Mouse (Mus musculus): Measurements from ENCODE around the gene B4galnt4. TPM values are rescaled to one million over a fixed set of nuclear protein-coding genes. Genes with fewer than 3 reads are reported as not detected.
"Not testable (repeated sequence)": the region's sequence is repeated elsewhere in the genome, so short reads cannot be mapped to it uniquely, and the experiment has no call there.

Gene B4galnt4
- 15.8 and 22.3 TPM in 2 replicates for polyA plus RNA-seq (2012; rRNA removed)

GRCm38 (mm10) chr7:141060426-141061242 is at the start of gene B4galnt4:
Gene B4galnt4 (plus strand): TSS chr7:141061104.
- no peak for DNase-seq (ENCODE audit: low read depth, low spot score)
- WGBS = 1% methylated on average over 65 of the region's 72 CpGs

GRCm38 (mm10) chr7:141011238-141011770 is 49.6 kb upstream of the B4galnt4 start:
- DNase-seq (ENCODE audit: low read depth, low spot score) = no peak
- 83% methylated on average over 7 of the region's 7 CpGs for WGBS

- 73% methylated on average over 10 of the region's 10 CpGs for WGBS
- DNase-seq (ENCODE audit: low read depth, low spot score) = no peak
Observed at GRCm38 (mm10) chr7:141016707-141017697, 43.9 kb upstream of the B4galnt4 start.

- not testable (repeated sequence) for DNase-seq (ENCODE audit: low read depth, low spot score)
- 83% methylated on average over 1 of the region's 1 CpGs for WGBS
Observed at GRCm38 (mm10) chr7:141017824-141018223, 43.1 kb upstream of the B4galnt4 start, which contains the start of gene Ifitm6. Gene Ifitm6 (minus strand): TSS chr7:141017924.

- DNase-seq (ENCODE audit: low read depth, low spot score) = no peak
- 94% methylated on average over 5 of the region's 5 CpGs for WGBS
Observed at GRCm38 (mm10) chr7:141019028-141019427, 41.9 kb upstream of the B4galnt4 start.

- no peak for DNase-seq (ENCODE audit: low read depth, low spot score)
- 79% methylated on average over 14 of the region's 14 CpGs for WGBS
Observed at GRCm38 (mm10) chr7:141021489-141022449, 39.1 kb upstream of the B4galnt4 start.

- WGBS = 62% methylated on average over 6 of the region's 6 CpGs
Observed at GRCm38 (mm10) chr7:141024865-141025838, 35.8 kb upstream of the B4galnt4 start.

GRCm38 (mm10) chr7:141026097-141026739 is 34.7 kb upstream of the B4galnt4 start:
- 40% methylated on average over 6 of the region's 6 CpGs for WGBS
- no peak for DNase-seq (ENCODE audit: low read depth, low spot score)

More at GRCm38 (mm10) chr7:141024865-141025838, 35.8 kb upstream of the B4galnt4 start:
- no peak for DNase-seq (ENCODE audit: low read depth, low spot score)

- DNase-seq (ENCODE audit: low read depth, low spot score) = no peak
- 64% methylated on average over 5 of the region's 5 CpGs for WGBS
Observed at GRCm38 (mm10) chr7:141026740-141027098, 34.2 kb upstream of the B4galnt4 start.

- DNase-seq (ENCODE audit: low read depth, low spot score) = no peak
- WGBS = 97% methylated on average over 2 of the region's 2 CpGs
Observed at GRCm38 (mm10) chr7:141028831-141029230, 32.1 kb upstream of the B4galnt4 start, which contains the start of gene Gm17387. Gene Gm17387 (plus strand): TSS chr7:141029131.

GRCm38 (mm10) chr7:141030390-141030789 is 30.5 kb upstream of the B4galnt4 start:
- WGBS = 65% methylated on average over 3 of the region's 3 CpGs
- DNase-seq (ENCODE audit: low read depth, low spot score) = no peak

GRCm38 (mm10) chr7:141032458-141033167 is 28.3 kb upstream of the B4galnt4 start:
- DNase-seq (ENCODE audit: low read depth, low spot score) = no peak
- 54% methylated on average over 9 of the region's 9 CpGs for WGBS

GRCm38 (mm10) chr7:141036624-141037023 is 24.3 kb upstream of the B4galnt4 start:
- 86% methylated on average over 1 of the region's 2 CpGs for WGBS

GRCm38 (mm10) chr7:141038090-141039032 is 22.5 kb upstream of the B4galnt4 start:
- no peak for DNase-seq (ENCODE audit: low read depth, low spot score)
- 30% methylated on average over 21 of the region's 21 CpGs for WGBS

More at GRCm38 (mm10) chr7:141036624-141037023, 24.3 kb upstream of the B4galnt4 start:
- not testable (repeated sequence) for DNase-seq (ENCODE audit: low read depth, low spot score)

GRCm38 (mm10) chr7:141039386-141040107 is 21.4 kb upstream of the B4galnt4 start:
- 96% methylated on average over 4 of the region's 4 CpGs for WGBS

More at GRCm38 (mm10) chr7:141039386-141040107, 21.4 kb upstream of the B4galnt4 start:
- no peak for DNase-seq (ENCODE audit: low read depth, low spot score)

Measured in large intestine, adult 2 months (tissue).